Mouse (Mus musculus) adrenal gland, adult 18-20 months (tissue): ENCODE measurements around the gene Cebpb. TPM values are rescaled to one million over a fixed set of nuclear protein-coding genes. Genes with fewer than 3 reads are reported as not detected.

Experiments
- DNase-seq, 2 experiments: peaks; one replicate each; pipeline ENCODE4 v3.0.0; 2021 to 2022; ENCODE audit warnings: low spot score in 2 of 2
- total RNA-seq, 2 experiments: library from RNA; stranded (reverse); gene quantifications; 1 replicate in 1 of 2; 2 replicates in 1 of 2; pipeline ENCODE4 v1.2.3; 2021

Cebpb gene
- total RNA-seq, 2 experiments from 2014 or later = 433 to 502 TPM

- no peak for DNase-seq
Measured at GRCm38 (mm10) chr2:167662713-167663112, 26.0 kb upstream of the Cebpb start.

- no peak for DNase-seq
Measured at GRCm38 (mm10) chr2:167665972-167666713, 22.6 kb upstream of the Cebpb start.

- DNase-seq = no peak
Measured at GRCm38 (mm10) chr2:167668426-167668825, 20.3 kb upstream of the Cebpb start.

DNA sequence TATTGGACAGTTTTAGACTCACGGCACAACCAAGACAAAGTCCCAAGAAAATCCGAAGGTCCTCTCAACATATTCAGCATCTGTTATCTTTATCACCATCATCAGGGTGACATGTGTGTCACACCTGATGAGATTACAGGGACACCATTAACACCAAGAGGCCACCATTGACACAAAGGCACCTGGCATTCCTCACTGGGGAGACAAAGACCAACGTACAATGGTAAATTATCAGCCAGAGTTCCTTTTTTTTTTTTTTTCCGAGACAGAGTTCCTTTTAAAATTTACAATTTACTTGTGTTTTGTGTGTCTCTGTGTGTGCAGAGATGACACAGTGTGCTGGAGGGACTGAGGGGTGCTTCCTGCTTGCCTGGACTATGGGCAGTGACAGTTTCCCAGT is 19.3 kb upstream of the Cebpb start:
- DNase-seq = no peak

DNA sequence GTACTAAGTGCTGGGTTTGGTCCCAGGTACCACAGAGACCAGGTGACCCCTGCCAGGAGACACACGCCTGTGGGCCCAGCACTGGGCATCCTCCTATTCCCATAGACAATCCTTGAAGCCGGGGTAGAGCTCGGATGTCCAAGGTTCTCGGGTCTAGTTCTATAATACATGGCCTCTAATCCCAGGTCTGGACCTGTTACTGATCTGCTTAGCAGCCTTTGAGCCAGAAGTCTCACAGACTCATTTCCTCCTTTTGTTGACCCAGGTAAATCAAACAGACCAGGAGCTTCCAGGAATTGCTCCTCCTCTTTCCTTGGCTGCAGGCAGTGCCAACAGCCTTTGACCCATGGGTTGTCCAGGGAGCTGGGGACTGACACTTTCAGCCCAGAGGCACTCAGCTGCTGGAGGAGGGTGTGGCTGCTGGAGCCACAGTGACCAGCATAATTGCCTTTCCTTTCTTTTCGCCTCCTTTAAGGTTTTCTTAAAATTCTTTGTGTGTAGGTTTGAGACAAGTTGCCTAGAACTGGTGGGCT is 17.5 kb upstream of the Cebpb start:
- no peak for DNase-seq

DNA sequence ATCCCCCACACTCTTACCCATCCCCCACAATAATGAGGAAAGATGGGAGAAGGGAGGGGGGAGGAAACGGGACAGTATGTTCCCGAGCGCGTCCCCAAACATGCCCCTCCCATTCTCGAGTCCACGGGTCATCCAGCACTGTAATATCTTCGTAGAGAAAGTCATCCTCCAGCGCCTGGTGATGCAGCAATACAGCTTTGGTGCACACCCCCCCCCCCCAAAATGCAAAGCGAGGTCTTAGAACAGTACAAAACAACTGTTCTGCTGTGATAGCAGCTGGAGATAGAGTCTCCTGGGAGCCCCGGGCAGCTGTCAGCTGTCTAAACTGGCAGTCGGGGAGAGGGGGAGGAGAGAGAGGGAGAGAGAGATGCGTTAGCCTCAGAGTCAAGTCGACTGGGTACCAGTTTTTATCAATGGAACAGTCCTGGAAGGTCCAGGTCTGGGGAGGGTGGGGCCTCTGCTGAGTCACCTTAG is 16.5 kb upstream of the Cebpb start:
- no peak for DNase-seq

DNA sequence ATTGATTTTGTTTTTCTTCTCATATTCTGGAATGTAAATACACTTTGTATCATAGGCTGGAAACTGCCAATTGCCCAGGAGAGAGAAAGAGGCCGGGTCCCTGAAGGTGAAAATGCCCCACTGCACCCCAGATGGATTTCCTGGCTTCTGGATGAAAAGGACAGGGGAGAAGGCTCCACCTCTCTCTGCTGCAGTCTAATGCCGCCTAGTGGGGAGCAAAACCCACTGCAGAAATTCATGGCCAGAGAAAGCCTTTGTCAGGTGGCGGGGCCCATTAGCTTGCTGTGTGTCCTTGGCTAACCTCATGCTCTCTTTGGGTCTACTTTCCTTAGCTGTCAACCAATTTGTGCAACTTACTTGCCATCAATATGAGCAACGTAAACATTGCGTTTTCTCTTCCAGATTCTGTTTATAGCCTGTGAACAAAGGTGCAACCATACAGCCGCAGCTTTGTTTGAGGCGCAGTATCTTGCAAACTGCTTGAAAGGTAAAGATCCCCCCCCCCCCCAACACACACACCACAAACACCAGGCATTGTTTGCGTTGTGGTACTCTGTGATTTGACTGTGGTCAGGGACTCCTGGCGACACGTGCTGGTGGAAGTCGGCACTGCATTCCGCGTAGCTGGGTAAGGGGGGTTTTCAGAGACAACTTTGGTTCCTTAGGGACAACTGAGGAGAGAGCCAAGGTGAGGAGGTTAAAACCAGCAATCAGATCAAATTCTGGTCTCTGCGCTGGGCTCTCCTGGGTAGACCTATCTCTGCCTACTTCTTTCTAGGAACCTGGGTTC is 13.4 kb upstream of the Cebpb start:
- no peak for DNase-seq

GRCm38 (mm10) chr2:167678600-167678999 is 10.1 kb upstream of the Cebpb start:
- DNase-seq = no peak

GRCm38 (mm10) chr2:167679902-167680430 is 8.7 kb upstream of the Cebpb start:
- DNase-seq = peak; percentile 84 to 88

- peak in 1 of 2 experiments; percentile 65 for DNase-seq
Measured at GRCm38 (mm10) chr2:167680657-167681056, 8.1 kb upstream of the Cebpb start.

GRCm38 (mm10) chr2:167683721-167684120 is 5.0 kb upstream of the Cebpb start:
- no peak for DNase-seq

DNA sequence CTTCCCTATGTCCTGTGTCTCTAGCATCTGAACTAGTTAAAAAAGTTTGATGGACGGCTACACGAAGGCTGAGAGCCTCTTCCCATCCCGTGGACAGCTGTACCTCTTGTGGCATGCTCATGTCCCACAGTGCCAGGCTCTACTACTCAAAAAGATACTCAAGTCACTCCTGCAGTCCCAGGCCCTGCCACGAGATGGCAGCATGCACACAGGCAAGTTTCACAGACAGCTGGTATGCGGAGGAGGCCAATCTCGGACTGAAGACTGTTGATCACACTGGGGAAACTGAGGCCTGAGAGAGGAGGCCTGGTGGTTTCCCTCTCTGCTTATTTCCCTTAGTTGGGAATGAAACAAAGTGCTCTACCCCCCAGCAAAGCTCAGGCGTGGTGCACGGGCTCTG is 3.6 kb upstream of the Cebpb start:
- peak; percentile 99 for DNase-seq

DNA sequence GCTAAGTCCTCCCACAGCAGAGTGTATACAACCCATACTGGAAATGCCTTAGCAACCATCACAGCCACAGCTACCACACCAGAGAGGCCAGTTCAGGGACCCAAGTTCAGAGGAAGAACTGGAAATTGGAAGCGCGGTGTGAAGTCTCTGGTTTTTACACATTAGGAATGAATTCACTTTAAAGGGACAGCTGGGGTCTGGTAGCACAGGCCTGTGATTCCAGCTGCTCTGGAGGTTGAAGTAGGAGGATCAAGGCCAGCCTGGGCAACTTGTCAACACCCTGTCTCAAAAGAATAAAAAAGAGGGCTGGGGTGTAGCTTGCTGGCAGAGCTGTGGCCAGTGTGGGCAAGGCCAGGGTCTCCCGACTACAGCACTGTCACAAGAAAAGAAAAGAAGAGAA is 2.9 kb upstream of the Cebpb start:
- DNase-seq = no peak

DNA sequence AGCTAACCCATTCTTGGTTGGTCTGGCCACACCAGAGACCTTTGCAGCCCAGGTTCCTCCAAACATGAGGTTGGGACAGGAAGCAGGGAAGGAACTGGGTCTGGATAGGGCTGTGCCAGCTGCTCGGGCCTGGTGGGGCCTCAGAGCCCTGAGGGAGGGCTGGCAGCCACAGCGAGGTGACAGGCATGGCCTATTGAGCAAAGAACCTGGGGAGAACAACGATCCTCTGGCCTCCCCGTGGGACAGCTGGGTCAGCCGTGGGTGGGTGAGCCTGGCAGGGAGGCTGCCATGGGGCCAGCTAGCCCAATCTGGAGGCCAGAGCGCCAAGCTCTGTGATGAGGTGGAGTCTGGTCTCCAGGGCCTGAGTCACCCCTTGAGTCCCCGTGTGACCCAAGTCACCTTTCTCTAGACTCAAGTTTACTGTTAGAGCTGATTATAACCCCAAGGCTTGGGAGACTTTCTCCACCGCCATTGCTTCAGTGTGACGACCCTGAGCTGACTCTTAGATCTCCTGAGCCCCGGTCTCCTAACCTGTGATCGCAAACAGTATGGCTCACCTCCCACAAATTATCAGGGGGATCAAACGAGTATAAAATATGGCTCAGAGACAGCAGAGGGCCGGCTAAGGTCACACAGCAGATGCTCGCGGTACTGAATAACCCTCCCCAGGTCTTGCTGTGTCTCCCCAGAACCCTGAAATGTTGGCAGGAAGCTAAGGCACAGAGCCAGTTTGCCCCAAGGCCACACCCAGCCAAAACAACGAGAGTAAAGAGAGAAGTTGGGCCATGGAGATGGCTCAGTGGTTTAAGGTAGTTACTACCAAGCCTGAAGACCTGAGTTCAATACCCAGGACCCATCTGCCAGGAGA is 2.1 kb upstream of the Cebpb start:
- peak in 1 of 2 experiments; percentile 43 for DNase-seq

DNA sequence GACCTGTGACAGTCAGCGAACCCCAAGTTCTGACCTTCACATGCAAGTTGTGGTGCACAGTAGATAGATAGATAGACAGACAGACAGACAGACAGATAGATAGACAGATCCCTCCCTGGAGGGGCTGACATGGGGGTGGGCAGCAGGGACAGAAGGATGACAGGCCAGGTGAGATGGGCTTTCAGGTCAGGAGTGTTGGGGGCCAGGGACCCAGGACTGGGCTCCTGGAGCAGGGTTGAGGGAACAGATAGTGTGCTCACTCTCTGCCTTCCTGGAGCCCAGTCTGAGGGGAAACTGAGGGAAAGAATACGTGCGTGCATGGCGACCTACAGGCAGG is 1.5 kb upstream of the Cebpb start:
- DNase-seq = no peak

DNA sequence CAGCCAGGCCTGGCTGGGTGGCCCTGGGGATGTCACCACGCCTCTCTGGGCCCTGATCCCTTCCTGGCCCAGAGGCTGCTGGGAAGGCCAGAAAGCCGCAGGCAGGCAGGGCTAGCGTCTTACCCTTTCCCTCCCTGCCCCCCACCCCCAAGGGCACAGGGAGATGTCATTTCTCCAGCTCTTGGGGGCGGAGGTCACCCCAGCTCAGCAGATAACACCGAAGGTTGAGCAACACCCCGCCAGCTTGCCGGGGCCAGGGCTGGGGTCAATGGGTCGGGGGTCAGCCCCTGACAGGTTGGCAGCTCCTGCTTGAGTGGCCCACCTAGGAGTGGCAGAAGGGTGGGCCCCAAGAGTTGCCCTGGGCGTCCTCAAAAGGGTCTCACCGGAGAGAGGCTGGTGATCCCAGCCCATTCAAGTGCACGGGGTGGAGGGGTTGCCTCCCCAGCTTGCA is 1.0 kb upstream of the Cebpb start:
- peak; percentile 62 to 72 for DNase-seq

GRCm38 (mm10) chr2:167688126-167688497 is 603 bp upstream of the Cebpb start:
- DNase-seq = no peak

DNA sequence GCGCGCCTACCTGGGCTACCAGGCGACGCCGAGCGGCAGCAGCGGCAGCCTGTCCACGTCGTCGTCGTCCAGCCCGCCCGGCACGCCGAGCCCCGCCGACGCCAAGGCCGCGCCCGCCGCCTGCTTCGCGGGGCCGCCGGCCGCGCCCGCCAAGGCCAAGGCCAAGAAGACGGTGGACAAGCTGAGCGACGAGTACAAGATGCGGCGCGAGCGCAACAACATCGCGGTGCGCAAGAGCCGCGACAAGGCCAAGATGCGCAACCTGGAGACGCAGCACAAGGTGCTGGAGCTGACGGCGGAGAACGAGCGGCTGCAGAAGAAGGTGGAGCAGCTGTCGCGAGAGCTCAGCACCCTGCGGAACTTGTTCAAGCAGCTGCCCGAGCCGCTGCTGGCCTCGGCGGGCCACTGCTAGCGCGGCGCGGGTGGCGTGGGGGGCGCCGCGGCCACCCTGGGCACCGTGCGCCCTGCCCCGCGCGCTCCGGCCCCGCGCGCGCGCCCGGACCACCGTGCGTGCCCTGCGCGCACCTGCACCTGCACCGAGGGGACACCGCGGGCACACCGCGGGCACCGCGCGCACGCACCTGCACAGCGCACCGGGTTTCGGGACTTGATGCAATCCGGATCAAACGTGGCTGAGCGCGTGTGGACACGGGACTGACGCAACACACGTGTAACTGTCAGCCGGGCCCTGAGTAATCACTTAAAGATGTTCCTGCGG is 945 bp downstream of the Cebpb start, which contains the start of gene Tmem189:
Gene Tmem189, minus strand, starts transcription at position 322 of the 718 bp plus-strand sequence.
- peak; percentile 61 to 69 for DNase-seq

DNA sequence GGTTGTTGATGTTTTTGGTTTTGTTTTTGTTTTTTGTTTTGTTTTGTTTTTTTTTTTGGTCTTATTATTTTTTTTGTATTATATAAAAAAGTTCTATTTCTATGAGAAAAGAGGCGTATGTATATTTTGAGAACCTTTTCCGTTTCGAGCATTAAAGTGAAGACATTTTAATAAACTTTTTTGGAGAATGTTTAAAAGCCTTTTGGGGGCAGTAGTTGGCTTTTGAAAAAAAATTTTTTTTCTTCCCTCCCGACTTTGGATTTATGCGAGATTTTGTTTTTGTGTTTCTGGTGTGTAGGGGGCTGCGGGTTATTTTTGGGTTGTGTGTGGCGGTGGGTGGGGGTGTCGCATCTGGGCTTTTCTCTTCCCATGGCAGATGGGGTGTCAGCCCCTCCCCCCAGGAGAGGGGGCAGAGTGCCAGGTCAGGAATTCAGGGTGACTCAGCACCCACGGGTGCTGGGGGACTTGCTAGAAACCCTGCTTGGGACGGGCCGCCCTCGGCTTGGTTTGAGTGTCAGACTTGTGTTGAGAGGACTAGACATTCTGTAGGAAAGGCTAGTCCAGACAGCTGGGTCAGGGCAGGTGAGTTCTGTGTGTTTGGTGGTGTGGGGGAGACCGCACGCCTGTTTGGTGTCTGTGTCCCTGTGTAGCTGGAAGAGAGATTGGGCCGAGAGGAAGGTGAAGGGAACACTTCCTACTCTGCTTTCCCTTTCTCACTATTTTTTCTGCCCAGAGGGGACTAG is 1.7 kb downstream of the Cebpb start:
- DNase-seq = peak; percentile 71 to 73
